Mouse (Mus musculus) left cerebral cortex, adult 2 months (tissue): Measurements from ENCODE around the gene Ms4a1. TPM values are rescaled to one million over a fixed set of nuclear protein-coding genes. Genes with fewer than 3 reads are reported as not detected.

Source experiments
- DNase-seq, 2 experiments: peaks; one replicate each; pipeline ENCODE4 v3.0.0; 2021 to 2022; ENCODE audit warnings: low spot score in 2 of 2, mixed read lengths in 1 of 2; ENCODE audit errors: extremely low spot score in 1 of 2
- H3K27ac ChIP-seq: fragments of 200-600 bp; 2 replicates; pipeline ENCODE4 v1.8.1; 2022
- H3K4me3 ChIP-seq: fragments of 200-600 bp; 2 replicates; pipeline ENCODE4 v1.8.1; 2022
- CTCF ChIP-seq: fragments of 200-600 bp; IDR thresholded peaks from 2 replicates; pipeline ENCODE4 v1.8.1; 2022; ENCODE audit warnings: antibody characterized with exemption, mild to moderate bottlenecking, moderate library complexity
- intact Hi-C: fragments of 180-260 bp; cut with DNase I; formaldehyde crosslinking; loops from one replicate; pipeline ENCODE4 v1.15.1; 2025
- total RNA-seq, 2 experiments: library from RNA; stranded (reverse); gene quantifications; 2 replicates each; pipeline ENCODE4 v1.2.3; 2021

The Ms4a1 gene
- total RNA-seq, 2 experiments from 2014 or later, result not detected

DNA sequence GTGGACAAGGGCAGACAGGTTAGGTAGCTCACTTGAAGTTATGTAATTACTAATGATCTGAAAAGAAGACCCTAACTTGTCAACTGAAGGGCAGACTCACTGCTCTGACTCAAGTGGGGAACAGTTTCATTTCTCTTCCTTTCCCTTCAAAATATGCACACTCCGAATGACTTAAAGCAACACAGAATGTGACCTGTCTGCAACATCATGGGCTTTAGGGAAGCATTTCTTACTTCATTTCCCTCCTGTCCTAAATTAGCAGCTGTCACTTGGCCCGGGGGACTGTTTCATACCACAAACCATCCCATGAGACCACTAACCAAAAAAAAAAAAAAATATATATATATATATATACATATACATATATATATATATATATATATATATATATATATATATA lies 4.5 kb downstream of the Ms4a1 start:
- DNase-seq, result no peak
- H3K27ac ChIP-seq, result no peak overlapping the region
- no peak for TF ChIP-seq CTCF
- no peak overlapping the region for H3K4me3 ChIP-seq
- intact Hi-C loops, result no loop called here

DNA sequence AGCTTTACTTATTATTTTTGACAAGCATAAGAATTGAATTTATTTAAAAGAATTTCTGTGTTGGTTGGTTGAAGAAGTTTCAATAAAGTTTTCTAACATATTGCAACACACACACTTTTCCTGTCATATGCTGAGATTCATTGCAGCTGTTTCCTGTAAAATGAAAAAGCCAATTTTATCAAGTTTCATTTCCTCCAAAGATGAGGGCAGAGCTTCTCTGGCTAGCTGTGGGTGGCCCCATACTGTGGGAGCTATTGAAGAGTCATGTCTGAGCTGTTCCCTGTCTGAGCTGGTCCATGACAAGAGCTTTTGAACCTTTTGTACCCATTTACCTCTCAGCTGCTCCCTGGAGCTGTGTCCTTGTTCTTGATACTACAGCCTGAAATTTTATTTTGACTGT lies 21.8 kb downstream of the Ms4a1 start:
- TF ChIP-seq CTCF, result no peak
- no peak overlapping the region for H3K27ac ChIP-seq
- no peak overlapping the region for H3K4me3 ChIP-seq
- intact Hi-C loops, result no loop called here
- no peak for DNase-seq

- DNase-seq, result no peak
- intact Hi-C loops, result no loop called here
- Histone ChIP-seq H3K4me3 (no peak overlapping the region), H3K27ac (no peak overlapping the region)
- no peak for TF ChIP-seq CTCF
Measured at GRCm38 (mm10) chr19:11242560-11242959, 23.5 kb downstream of the Ms4a1 start.

- Histone ChIP-seq H3K27ac (no peak overlapping the region), H3K4me3 (no peak overlapping the region)
- DNase-seq, result no peak
- no peak for TF ChIP-seq CTCF
- intact Hi-C loops, result no loop called here
Measured at GRCm38 (mm10) chr19:11235820-11236219, 30.2 kb downstream of the Ms4a1 start.

- DNase-seq, result no peak
- no peak for TF ChIP-seq CTCF
- intact Hi-C loops, result no loop called here
Measured at GRCm38 (mm10) chr19:11234921-11235735, 30.9 kb downstream of the Ms4a1 start.

GRCm38 (mm10) chr19:11234244-11234643 lies 31.8 kb downstream of the Ms4a1 start:
- Histone ChIP-seq H3K27ac (no peak overlapping the region), H3K4me3 (no peak overlapping the region)
- no peak for DNase-seq
- intact Hi-C loops, result no loop called here
- TF ChIP-seq CTCF, result no peak

More at GRCm38 (mm10) chr19:11234921-11235735, 30.9 kb downstream of the Ms4a1 start:
- no peak overlapping the region for H3K27ac ChIP-seq
- no peak overlapping the region for H3K4me3 ChIP-seq

- no peak within 1 kb of the TSS for H3K4me3 ChIP-seq
- no peak for DNase-seq
- H3K27ac ChIP-seq, result no peak within 1 kb of the TSS
- intact Hi-C loops, result no loop called here
- no peak for TF ChIP-seq CTCF
Measured at GRCm38 (mm10) chr19:11232348-11232747, 33.7 kb downstream of the Ms4a1 start, which contains the start of gene Ms4a12. Ms4a12 (minus strand) TSS chr19:11232448.

Other genes with a start within 250 kb of the Ms4a1 start
- gene Ms4a18, start 248.2 kb downstream of the Ms4a1 start, total RNA-seq, result not detected
- not detected for gene Ms4a8a, start 185.1 kb downstream of the Ms4a1 start, total RNA-seq
- not detected for gene 1700017D01Rik, start 135.4 kb downstream of the Ms4a1 start, total RNA-seq
- not detected for gene 1700025F22Rik, start 100.9 kb downstream of the Ms4a1 start, total RNA-seq
- not detected for gene Ms4a13, start 69.5 kb downstream of the Ms4a1 start, total RNA-seq
- gene Ms4a12, start 33.8 kb downstream of the Ms4a1 start, total RNA-seq, result not detected
- not detected for gene Ms4a5, start 17.6 kb upstream of the Ms4a1 start, total RNA-seq
- gene Ms4a14, start 48.2 kb upstream of the Ms4a1 start, total RNA-seq, result not detected
- under 1 TPM; 0.42 to 0.77 TPM for gene Ms4a7, start 69.9 kb upstream of the Ms4a1 start, total RNA-seq
- gene Ms4a4a, start 109.3 kb upstream of the Ms4a1 start, total RNA-seq, result 1 to 10 TPM in 1 of 2 experiments, under 1 TPM in 1; 0.57 to 1.6 TPM
- gene Ms4a4c, start 138.5 kb upstream of the Ms4a1 start, total RNA-seq, result under 1 TPM in 1 of 2 experiments, not detected in 1; 0.34 TPM
- under 1 TPM in 1 of 2 experiments, not detected in 1; 0.20 TPM for gene Ms4a4b, start 177.3 kb upstream of the Ms4a1 start, total RNA-seq
- gene Ms4a6c, start 203.1 kb upstream of the Ms4a1 start, total RNA-seq, result 1 to 10 TPM; 1.4 to 2.3 TPM
- gene Gm8369, start 219.7 kb upstream of the Ms4a1 start, total RNA-seq, result 1 to 10 TPM; 1.3 to 1.5 TPM